Mouse (Mus musculus): ENCODE measurements around the gene Pbx4. TPM values are rescaled to one million over a fixed set of nuclear protein-coding genes. Genes with fewer than 3 reads are reported as not detected.

The Pbx4 gene
- polyA plus RNA-seq, 1 experiment from 2014 or later: 61.2 TPM

DNA sequence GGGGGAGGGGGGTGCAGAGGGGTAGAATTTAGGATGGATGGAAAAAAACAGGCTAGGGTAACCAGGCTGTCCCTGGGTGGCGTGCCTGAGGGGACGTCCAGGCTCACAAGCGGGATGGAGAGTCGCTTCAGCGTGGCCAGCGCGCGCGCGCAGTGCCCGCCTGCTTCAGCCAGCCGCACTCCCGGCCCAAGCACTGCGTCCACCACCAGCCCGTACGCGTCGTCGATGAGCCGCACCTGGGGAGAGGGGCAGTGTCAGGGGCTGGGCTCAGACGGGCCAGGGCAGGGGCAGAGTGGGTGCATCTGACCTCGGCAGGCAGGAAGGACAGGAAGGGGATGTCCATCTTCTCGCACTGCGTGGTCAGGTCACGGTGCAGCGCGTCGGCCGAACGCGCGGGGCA lies 56.6 kb downstream of the Pbx4 start:
- H3K4me2 ChIP-seq: peak overlapping the region; percentile 55
- 3% methylated on average over 32 of the region's 32 CpGs for WGBS
- ATAC-seq (ENCODE audit: low FRiP score): 0 out of 2 replicates have a peak, but pooled peaks have one; percentile 11
- H3K4me3 ChIP-seq (replicated peaks): peak overlapping the region; percentile 24
- H3K9ac ChIP-seq (replicated peaks): no peak overlapping the region
- no peaks in the 10 kb centered on the region for H3K9me3 ChIP-seq (replicated peaks)
- H3K27me3 ChIP-seq (replicated peaks): peaks cover 66% of the 10 kb centered on the region
- H3K36me3 ChIP-seq: peaks cover 3% of the 10 kb centered on the region; the same call in 1 of the 2 replicates
- peaks cover 40% of the 10 kb centered on the region for H3K4me1 ChIP-seq
- no peak overlapping the region for H3K27ac ChIP-seq (replicated peaks)

DNA sequence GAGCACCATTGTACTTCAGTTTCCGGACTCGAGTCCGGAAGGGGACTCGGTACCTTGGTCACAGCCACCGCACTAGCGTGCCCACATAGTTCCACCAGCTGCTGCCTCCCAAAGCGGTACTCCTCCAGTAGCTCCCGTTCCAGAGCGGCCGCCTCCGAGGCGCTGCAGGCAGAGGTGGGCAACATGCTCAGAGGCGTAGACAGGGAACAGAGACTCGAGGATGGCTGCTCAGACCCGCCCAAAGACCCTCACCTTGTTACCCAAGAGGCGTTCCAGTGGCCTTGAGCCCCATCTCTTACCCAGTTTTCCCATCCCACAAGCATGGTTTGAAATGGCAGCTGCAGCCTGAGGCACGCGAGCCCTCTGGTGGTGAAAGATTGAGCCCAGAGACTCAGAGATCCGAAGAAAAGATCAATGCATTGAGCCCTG lies 58.5 kb downstream of the Pbx4 start:
- peaks cover 46% of the 10 kb centered on the region for H3K27me3 ChIP-seq (replicated peaks)
- 38% methylated on average over 19 of the region's 19 CpGs for WGBS
- peaks cover 54% of the 10 kb centered on the region for H3K4me1 ChIP-seq
- peaks cover 6% of the 10 kb centered on the region; the same call in 1 of the 2 replicates for H3K36me3 ChIP-seq
- ATAC-seq (ENCODE audit: low FRiP score): no peak
- H3K4me3 ChIP-seq (replicated peaks): 0 out of 2 replicates have a peak overlapping the region, but pooled peaks have one; percentile 5
- no peak overlapping the region; the same call in 1 of the 2 replicates for H3K9ac ChIP-seq (replicated peaks)
- no peaks in the 10 kb centered on the region for H3K9me3 ChIP-seq (replicated peaks)
- H3K27ac ChIP-seq (replicated peaks): 0 out of 2 replicates have a peak overlapping the region, but pooled peaks have one; percentile 2
- H3K4me2 ChIP-seq: peak overlapping the region; percentile 31; the same call in 1 of the 2 replicates

DNA sequence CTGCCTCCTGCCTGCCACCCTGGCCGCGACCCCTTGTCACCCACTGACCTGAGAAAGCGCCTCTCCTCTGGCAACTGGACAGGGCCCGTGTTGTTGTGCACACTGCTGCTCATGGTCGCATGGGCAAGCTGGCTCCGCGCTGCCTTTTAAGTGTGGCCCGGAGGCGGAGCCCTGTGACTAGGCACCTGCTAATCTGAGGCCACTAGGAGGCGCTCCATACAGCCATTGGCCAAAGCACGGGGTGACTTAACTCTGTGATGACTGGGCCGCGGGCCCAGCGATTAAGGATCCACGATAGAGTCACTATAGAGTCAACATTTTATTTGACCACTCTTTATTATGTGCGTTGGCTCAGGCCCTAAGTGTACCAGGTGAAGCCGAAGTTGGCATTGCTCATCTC lies 61.6 kb downstream of the Pbx4 start:
- Histone ChIP-seq H3K4me2 (no peak overlapping the region), H3K36me3 (peaks cover 6% of the 10 kb centered on the region; the same call in 1 of the 2 replicates), H3K27me3 (replicated peaks) (peaks cover 17% of the 10 kb centered on the region), H3K4me1 (peaks cover 58% of the 10 kb centered on the region), H3K4me3 (replicated peaks) (no peak overlapping the region), H3K9me3 (replicated peaks) (no peaks in the 10 kb centered on the region), H3K9ac (replicated peaks) (no peak overlapping the region), H3K27ac (replicated peaks) (no peak overlapping the region)
- 45% methylated on average over 17 of the region's 17 CpGs for WGBS
- no peak for ATAC-seq (ENCODE audit: low FRiP score)

DNA sequence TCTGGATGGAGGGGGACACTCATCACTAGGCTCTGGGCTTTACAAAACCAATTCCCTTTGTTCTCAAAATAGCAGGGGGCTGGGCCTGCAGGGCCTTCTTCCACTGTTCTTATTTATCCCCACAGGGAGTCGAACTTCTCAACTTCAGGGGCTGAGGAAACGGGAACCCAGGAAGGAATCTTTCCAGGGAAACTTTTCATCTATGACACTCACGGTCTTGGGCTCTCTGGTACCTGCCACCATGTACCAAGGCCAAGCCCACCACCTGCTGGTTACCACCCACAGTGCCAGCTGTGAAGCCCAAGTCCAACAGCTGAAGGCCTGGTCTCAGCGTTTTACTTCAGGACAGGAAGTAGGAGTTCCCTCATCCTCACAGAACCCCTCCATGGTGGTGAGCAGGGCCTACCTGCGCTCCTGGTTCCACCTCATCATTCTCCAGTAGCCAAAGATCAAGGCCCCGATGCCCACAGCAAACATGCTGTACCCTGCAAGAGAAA lies 62.6 kb downstream of the Pbx4 start:
- H3K9ac ChIP-seq (replicated peaks): no peak overlapping the region
- H3K4me1 ChIP-seq: peaks cover 61% of the 10 kb centered on the region
- H3K27ac ChIP-seq (replicated peaks): no peak overlapping the region
- no peak overlapping the region for H3K4me3 ChIP-seq (replicated peaks)
- no peak for ATAC-seq (ENCODE audit: low FRiP score)
- H3K9me3 ChIP-seq (replicated peaks): no peaks in the 10 kb centered on the region
- H3K27me3 ChIP-seq (replicated peaks): peaks cover 6% of the 10 kb centered on the region
- H3K4me2 ChIP-seq: no peak overlapping the region
- WGBS: 52% methylated on average over 6 of the region's 6 CpGs
- H3K36me3 ChIP-seq: peaks cover 6% of the 10 kb centered on the region; the same call in 1 of the 2 replicates

- Histone ChIP-seq H3K27ac (replicated peaks) (no peak overlapping the region), H3K36me3 (peaks cover 6% of the 10 kb centered on the region; the same call in 1 of the 2 replicates), H3K4me2 (no peak overlapping the region), H3K4me3 (replicated peaks) (no peak overlapping the region), H3K9ac (replicated peaks) (no peak overlapping the region), H3K4me1 (peaks cover 69% of the 10 kb centered on the region), H3K27me3 (replicated peaks) (no peaks in the 10 kb centered on the region), H3K9me3 (replicated peaks) (no peaks in the 10 kb centered on the region)
- WGBS: 65% methylated on average over 4 of the region's 4 CpGs
- ATAC-seq (ENCODE audit: low FRiP score): no peak
These were observed 63.6 kb downstream of the Pbx4 start for GRCm38 (mm10) chr8:69895772-69896451.

DNA sequence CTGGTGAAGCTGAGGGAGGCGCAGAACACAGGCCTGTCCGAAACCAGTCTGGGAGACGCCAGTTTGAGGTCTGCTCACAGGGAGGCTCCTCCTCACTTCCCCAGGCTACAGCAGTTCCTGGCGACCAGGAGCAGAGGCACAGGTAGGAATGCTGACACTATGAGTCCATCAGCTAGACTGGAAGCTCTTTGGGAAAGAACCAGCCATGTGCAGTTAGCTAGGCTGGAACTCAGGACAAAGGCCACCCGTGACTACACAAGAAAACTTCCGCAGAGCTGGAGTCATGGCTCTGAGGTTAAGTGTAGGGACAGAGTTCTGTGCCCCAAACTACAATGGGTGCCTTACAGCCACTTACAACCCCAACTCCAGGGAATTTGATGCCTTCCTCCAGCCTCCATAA lies 65.6 kb downstream of the Pbx4 start:
- H3K27ac ChIP-seq (replicated peaks): no peak overlapping the region
- no peak overlapping the region for H3K4me3 ChIP-seq (replicated peaks)
- peaks cover 6% of the 10 kb centered on the region; the same call in 1 of the 2 replicates for H3K36me3 ChIP-seq
- no peaks in the 10 kb centered on the region for H3K27me3 ChIP-seq (replicated peaks)
- H3K4me1 ChIP-seq: peaks cover 78% of the 10 kb centered on the region
- H3K9ac ChIP-seq (replicated peaks): no peak overlapping the region
- H3K4me2 ChIP-seq: no peak overlapping the region
- no peak for ATAC-seq (ENCODE audit: low FRiP score)
- H3K9me3 ChIP-seq (replicated peaks): no peaks in the 10 kb centered on the region
- 88% methylated on average over 6 of the region's 6 CpGs for WGBS

- WGBS: 98% methylated on average over 2 of the region's 2 CpGs
- H3K36me3 ChIP-seq: no peaks in the 10 kb centered on the region
- H3K4me3 ChIP-seq (replicated peaks): peak overlapping the region; percentile 77; the same call in 1 of the 2 replicates
- H3K27ac ChIP-seq (replicated peaks): no peak overlapping the region
- H3K9me3 ChIP-seq (replicated peaks): no peaks in the 10 kb centered on the region
- no peak overlapping the region for H3K9ac ChIP-seq (replicated peaks)
- ATAC-seq (ENCODE audit: low FRiP score): no peak
- H3K4me1 ChIP-seq: peaks cover 81% of the 10 kb centered on the region
- no peaks in the 10 kb centered on the region for H3K27me3 ChIP-seq (replicated peaks)
- H3K4me2 ChIP-seq: peak overlapping the region; percentile 99; the same call in 1 of the 2 replicates
These were observed 67.6 kb downstream of the Pbx4 start for GRCm38 (mm10) chr8:69899876-69900275.

- H3K36me3 ChIP-seq: no peaks in the 10 kb centered on the region
- H3K9me3 ChIP-seq (replicated peaks): no peaks in the 10 kb centered on the region
- peak overlapping the region; percentile 99 for H3K4me2 ChIP-seq
- no peaks in the 10 kb centered on the region for H3K27me3 ChIP-seq (replicated peaks)
- peak overlapping the region; percentile 77 for H3K4me3 ChIP-seq (replicated peaks)
- H3K27ac ChIP-seq (replicated peaks): peak overlapping the region; percentile 93
- no peak; the same call in 1 of the 2 replicates for ATAC-seq (ENCODE audit: low FRiP score)
- H3K9ac ChIP-seq (replicated peaks): peak overlapping the region; percentile 78
- 15% methylated on average over 12 of the region's 12 CpGs for WGBS
- H3K4me1 ChIP-seq: peaks cover 71% of the 10 kb centered on the region
These were observed 68.7 kb downstream of the Pbx4 start for GRCm38 (mm10) chr8:69900895-69901451.

- Histone ChIP-seq H3K9me3 (replicated peaks) (no peaks in the 10 kb centered on the region), H3K9ac (replicated peaks) (peak overlapping the region; percentile 78), H3K4me3 (replicated peaks) (peak overlapping the region; percentile 77), H3K4me1 (peaks cover 65% of the 10 kb centered on the region), H3K27ac (replicated peaks) (peak overlapping the region; percentile 93), H3K27me3 (replicated peaks) (no peaks in the 10 kb centered on the region), H3K36me3 (no peaks in the 10 kb centered on the region), H3K4me2 (peak overlapping the region; percentile 99)
- ATAC-seq (ENCODE audit: low FRiP score): peak; percentile 70
- WGBS: 1% methylated on average over 41 of the region's 41 CpGs
These were observed 69.3 kb downstream of the Pbx4 start for GRCm38 (mm10) chr8:69901484-69902162.

GRCm38 (mm10) chr8:69902163-69903062 lies 70.1 kb downstream of the Pbx4 start, which contains the start of the genes Tssk6, Ndufa13 and Yjefn3:
Gene Tssk6, plus strand, starts transcription at chr8:69902184.
Gene Ndufa13, minus strand, starts transcription at chr8:69902558.
Gene Yjefn3, minus strand, starts transcription at chr8:69902712.
- peak within 1 kb of the TSS; percentile 99 for H3K4me2 ChIP-seq
- H3K4me3 ChIP-seq (replicated peaks): peak within 1 kb of the TSS; percentile 77
- peak; percentile 43 for ATAC-seq (ENCODE audit: low FRiP score)
- H3K36me3 ChIP-seq: peaks cover 4% of the 10 kb centered on the region; the same call in 1 of the 2 replicates
- H3K9me3 ChIP-seq (replicated peaks): no peaks in the 10 kb centered on the region
- peaks cover 57% of the 10 kb centered on the region for H3K4me1 ChIP-seq
- no peaks in the 10 kb centered on the region for H3K27me3 ChIP-seq (replicated peaks)
- H3K27ac ChIP-seq (replicated peaks): peak within 1 kb of the TSS; percentile 93
- 3% methylated on average over 89 of the region's 89 CpGs for WGBS
- peak within 1 kb of the TSS; percentile 78 for H3K9ac ChIP-seq (replicated peaks)

All from neural tube, embryonic 15.5 days (tissue).